Mouse (Mus musculus) kidney, embryonic 15.5 days (tissue): ENCODE measurements at regions not wholly inside any gene's neighbourhood (a gene's known extent, or its start where the extent isn't known, plus 50 kb on each side); places are given as distances from the start of the nearest gene placed in this dataset.

Source experiments
- ATAC-seq: fragments of 200-750 bp; cut with Nextera tagmentation; replicated peaks from 2 replicates; pipeline ENCODE4 v1.8.0; 2017; ENCODE audit warnings: moderate TSS enrichment; ENCODE audit not compliant: low FRiP score
- H3K27ac ChIP-seq: fragments of 300-500 bp; sonication (generic); 2 replicates; pipeline ENCODE4 v1.5.1; 2015; ENCODE audit warnings: mild to moderate bottlenecking, inconsistent platforms
- H3K27me3 ChIP-seq: fragments of 300-500 bp; sonication (generic); 2 replicates; pipeline ENCODE4 v1.6.1; 2015; ENCODE audit warnings: inconsistent platforms
- H3K36me3 ChIP-seq: fragments of 300-500 bp; sonication (generic); 2 replicates; pipeline ENCODE4 v1.6.1; 2015; ENCODE audit warnings: inconsistent platforms
- H3K4me1 ChIP-seq: fragments of 300-500 bp; sonication (generic); 2 replicates; pipeline ENCODE4 v1.6.1; 2015; ENCODE audit warnings: inconsistent platforms
- H3K4me2 ChIP-seq: fragments of 300-500 bp; sonication (generic); 2 replicates; pipeline ENCODE4 v1.6.1; 2015; ENCODE audit warnings: moderate library complexity, mild to moderate bottlenecking, inconsistent platforms
- H3K4me3 ChIP-seq: fragments of 300-500 bp; sonication (generic); replicated peaks from 2 replicates; pipeline ENCODE4 v1.5.1; 2015; ENCODE audit warnings: mild to moderate bottlenecking, inconsistent platforms
- H3K9ac ChIP-seq: fragments of 300-500 bp; sonication (generic); 2 replicates; pipeline ENCODE4 v1.6.1; 2015; ENCODE audit warnings: mild to moderate bottlenecking, inconsistent platforms
- H3K9me3 ChIP-seq: fragments of 300-500 bp; sonication (generic); replicated peaks from 2 replicates; pipeline ENCODE4 v1.6.1; 2016; ENCODE audit warnings: inconsistent platforms
- WGBS: fragments of 180-500 bp; shearing (Covaris S2); methylation state at CpG from one replicate; pipeline ENCODE4 v1.1.7; 2015; ENCODE audit warnings: mixed read lengths; 5-methylcytosine and 5-hydroxymethylcytosine counted together

- Histone ChIP-seq H3K4me1 (no peaks in the 10 kb centered on the region), H3K9ac (no peak overlapping the region), H3K36me3 (no peaks in the 10 kb centered on the region), H3K4me2 (no peak overlapping the region), H3K27ac (no peak overlapping the region), H3K4me3 (no peak overlapping the region), H3K9me3 (no peaks in the 10 kb centered on the region), H3K27me3 (no peaks in the 10 kb centered on the region)
- ATAC-seq = no peak
- whole genome bisulfite sequencing = 83% methylated on average over 3 of the region's 3 CpGs
These were observed 443.9 kb upstream of the Mon1b start for GRCm38 (mm10) chr8:113191537-113191936.
